Mouse (Mus musculus) urinary bladder, adult 2 months (tissue): ENCODE data around the gene Gm17655. TPM values are rescaled to one million over a fixed set of nuclear protein-coding genes. Genes with fewer than 3 reads are reported as not detected.
"Not testable (repeated sequence)": the region's sequence is repeated elsewhere in the genome, so short reads cannot be mapped to it uniquely, and the experiment has no call there.

Source experiments
- DNase-seq: peaks from one replicate; pipeline ENCODE4 v3.0.0; 2022; ENCODE audit warnings: low spot score
- polyA plus RNA-seq: library from polyadenylated mRNA; depleted of rRNA; stranded (reverse); fragments of >200 nt; gene quantifications from 2 replicates; pipeline ENCODE4 v1.2.3, GENCODE M21; 2012; rRNA removed

The Gm17655 gene
- polyA plus RNA-seq, 1 experiment = 4.2 TPM

- DNase-seq = no peak
These were observed 14.0 kb upstream of the Gm17655 start for GRCm38 (mm10) chr5:110086161-110086866.

- no peak for DNase-seq
These were observed 10.6 kb upstream of the Gm17655 start for GRCm38 (mm10) chr5:110082961-110083360.

- DNase-seq = peak; percentile 67
These were observed 14.5 kb downstream of the Gm17655 start for GRCm38 (mm10) chr5:110057637-110058408.

GRCm38 (mm10) chr5:110023694-110024427 lies 48.5 kb downstream of the Gm17655 start:
- not testable (repeated sequence) for DNase-seq

GRCm38 (mm10) chr5:110023273-110023672 lies 49.0 kb downstream of the Gm17655 start:
- DNase-seq = no peak

- DNase-seq = not testable (repeated sequence)
These were observed 56.5 kb downstream of the Gm17655 start for GRCm38 (mm10) chr5:110015775-110016174.

Other genes with a start within 250 kb of the Gm17655 start
- gene Gm15446, start 149.1 kb downstream of the Gm17655 start, polyA plus RNA-seq = 0.06 and 0.10 TPM in 2 replicates
- gene Zfp932, start 76.0 kb downstream of the Gm17655 start, polyA plus RNA-seq = 27.3 and 36.8 TPM in 2 replicates
- gene Gm35315, start 21.9 kb upstream of the Gm17655 start, polyA plus RNA-seq = 1.0 and 1.4 TPM in 2 replicates
- 0.09 and 0.10 TPM in 2 replicates for gene Plcxd1, start 27.5 kb upstream of the Gm17655 start, polyA plus RNA-seq
- 56.4 and 77.5 TPM in 2 replicates for gene Gtpbp6, start 35.7 kb upstream of the Gm17655 start, polyA plus RNA-seq
- gene Zfp605, start 37.6 kb upstream of the Gm17655 start, polyA plus RNA-seq = 2.7 and 3.7 TPM in 2 replicates
- 32.7 and 35.9 TPM in 2 replicates for gene Chfr, start 63.3 kb upstream of the Gm17655 start, polyA plus RNA-seq
- 16.8 and 19.3 TPM in 2 replicates for gene Golga3, start 104.2 kb upstream of the Gm17655 start, polyA plus RNA-seq
- 24.6 and 30.4 TPM in 2 replicates for gene Ankle2, start 158.5 kb upstream of the Gm17655 start, polyA plus RNA-seq
- gene Pgam5, start 197.4 kb upstream of the Gm17655 start, polyA plus RNA-seq = 19.1 and 21.5 TPM in 2 replicates
- gene Pxmp2, start 213.7 kb upstream of the Gm17655 start, polyA plus RNA-seq = 5.1 and 5.6 TPM in 2 replicates
- gene Pole, start 213.8 kb upstream of the Gm17655 start, polyA plus RNA-seq = 2.2 and 2.3 TPM in 2 replicates